Mouse (Mus musculus) MEL (cell line): Measurements from ENCODE around the gene Inmt. TPM values are rescaled to one million over a fixed set of nuclear protein-coding genes. Genes with fewer than 3 reads are reported as not detected.

Experiments used
- DNase-seq: peaks from one replicate; pipeline ENCODE4 v3.0.0; 2011; ENCODE audit warnings: low read depth, low spot score
- H3K27ac ChIP-seq: 2 replicates; pipeline ENCODE4 v1.5.1; 2012; ENCODE audit warnings: low read depth, mild to moderate bottlenecking, control low read depth, low read length, moderate library complexity; ENCODE audit not compliant: control insufficient read depth
- H3K27me3 ChIP-seq, 2 experiments: fragments of 150-350 bp in 1 of 2; sonication (generic) in 1 of 2; 2 replicates each; pipeline ENCODE4 v1.6.1; 2012; ENCODE audit warnings: low read length in 2 of 2, mild to moderate bottlenecking in 2 of 2, improper control_type of control experiment in 1 of 2, moderate library complexity in 1 of 2; ENCODE audit not compliant: insufficient read depth in 2 of 2, control insufficient read depth in 1 of 2
- H3K36me3 ChIP-seq, 2 experiments: 2 replicates each; pipeline ENCODE4 v1.6.1; 2012 to 2014; ENCODE audit warnings: low read length in 2 of 2, improper control_type of control experiment in 1 of 2, inconsistent platforms in 1 of 2, mild to moderate bottlenecking in 1 of 2; ENCODE audit not compliant: insufficient read depth in 2 of 2, control insufficient read depth in 1 of 2
- H3K4me1 ChIP-seq, 2 experiments: fragments of 150-350 bp in 1 of 2; sonication (generic) in 1 of 2; 2 replicates each; pipeline ENCODE4 v1.6.1; 2012; ENCODE audit warnings: low read length in 2 of 2, improper control_type of control experiment in 1 of 2, mild to moderate bottlenecking in 1 of 2; ENCODE audit not compliant: insufficient read depth in 2 of 2, control insufficient read depth in 1 of 2
- H3K4me3 ChIP-seq, 2 experiments: fragments of 150-350 bp in 1 of 2; sonication (generic) in 1 of 2; 2 replicates each; pipeline ENCODE4 v1.5.1; 2012; ENCODE audit warnings: low read depth in 2 of 2, low read length in 2 of 2, mild to moderate bottlenecking in 2 of 2, moderate library complexity in 2 of 2, control low read depth in 1 of 2, improper control_type of control experiment in 1 of 2; ENCODE audit not compliant: control insufficient read depth in 1 of 2, insufficient read depth in 1 of 2
- H3K79me2 ChIP-seq: 2 replicates; pipeline ENCODE4 v1.6.1; 2012; ENCODE audit warnings: mild to moderate bottlenecking, low read length, moderate library complexity; ENCODE audit not compliant: control insufficient read depth, poor library complexity, insufficient read depth
- H3K9ac ChIP-seq: 2 replicates; pipeline ENCODE4 v1.6.1; 2012; ENCODE audit warnings: low read depth, mild to moderate bottlenecking, control low read depth, low read length, moderate library complexity; ENCODE audit not compliant: control insufficient read depth, poor library complexity, severe bottlenecking
- H3K9me3 ChIP-seq: fragments of 150-350 bp; sonication (generic); replicated peaks from 2 replicates; pipeline ENCODE4 v1.6.1; 2012; ENCODE audit warnings: mild to moderate bottlenecking, low read length, improper control_type of control experiment, moderate library complexity; ENCODE audit not compliant: insufficient read depth
- CHD2 ChIP-seq: IDR thresholded peaks from 2 replicates; pipeline ENCODE4 v1.6.1; 2011; ENCODE audit warnings: low read length, improper control_type of control experiment
- EP300 ChIP-seq, 2 experiments: IDR thresholded peaks; 2 replicates each; pipeline ENCODE4 v1.6.1; 2011; ENCODE audit warnings: improper control_type of control experiment in 2 of 2, low read length in 2 of 2, low read depth in 1 of 2, mild to moderate bottlenecking in 1 of 2
- HCFC1 ChIP-seq: IDR thresholded peaks from 2 replicates; pipeline ENCODE4 v1.6.1; 2012; ENCODE audit warnings: low read depth, mild to moderate bottlenecking, inconsistent platforms, low read length, improper control_type of control experiment, moderate library complexity
- MAX ChIP-seq: IDR thresholded peaks from 2 replicates; pipeline ENCODE4 v1.6.1; 2011; ENCODE audit warnings: low read length, improper control_type of control experiment
- MEF2A ChIP-seq: IDR thresholded peaks from 2 replicates; pipeline ENCODE4 v1.6.1; 2014; ENCODE audit warnings: low read depth, mild to moderate bottlenecking, inconsistent platforms, low read length, improper control_type of control experiment; ENCODE audit not compliant: poor library complexity, insufficient replicate concordance, severe bottlenecking; ENCODE audit errors: extremely low read depth
- MXI1 ChIP-seq: IDR thresholded peaks from 2 replicates; pipeline ENCODE4 v1.6.1; 2011; ENCODE audit warnings: mild to moderate bottlenecking, low read depth, low read length, improper control_type of control experiment
- MYB ChIP-seq: IDR thresholded peaks from 2 replicates; pipeline ENCODE4 v1.6.1; 2011; ENCODE audit warnings: mild to moderate bottlenecking, low read depth, low read length, improper control_type of control experiment
- NRF1 ChIP-seq: IDR thresholded peaks from 2 replicates; pipeline ENCODE4 v1.6.1; 2014; ENCODE audit warnings: low read depth, mild to moderate bottlenecking, inconsistent platforms, low read length, improper control_type of control experiment, moderate library complexity; ENCODE audit not compliant: poor library complexity, insufficient read depth, severe bottlenecking
- POLR2AphosphoS2 ChIP-seq: IDR thresholded peaks from 2 replicates; pipeline ENCODE4 v1.6.1; 2011; ENCODE audit warnings: low read length, improper control_type of control experiment
- RCOR1 ChIP-seq: IDR thresholded peaks from 2 replicates; pipeline ENCODE4 v1.6.1; 2012; ENCODE audit warnings: low read depth, mild to moderate bottlenecking, inconsistent platforms, low read length, improper control_type of control experiment
- SIN3A ChIP-seq: IDR thresholded peaks from 2 replicates; pipeline ENCODE4 v1.6.1; 2012; ENCODE audit warnings: low read length, improper control_type of control experiment, inconsistent platforms
- TAL1 ChIP-seq: IDR thresholded peaks from 2 replicates; pipeline ENCODE4 v1.6.1; 2012; ENCODE audit warnings: mild to moderate bottlenecking, inconsistent platforms, low read length, moderate library complexity, mixed read lengths
- TBP ChIP-seq: IDR thresholded peaks from 2 replicates; pipeline ENCODE4 v1.8.0; 2011; ENCODE audit warnings: low read depth, low read length, improper control_type of control experiment
- TCF12 ChIP-seq: IDR thresholded peaks from 2 replicates; pipeline ENCODE4 v1.6.1; 2014; ENCODE audit warnings: low read depth, mild to moderate bottlenecking, inconsistent platforms, low read length, improper control_type of control experiment, moderate library complexity
- UBTF ChIP-seq: IDR thresholded peaks from 2 replicates; pipeline ENCODE4 v1.6.1; 2012; ENCODE audit warnings: low read depth, mild to moderate bottlenecking, inconsistent platforms, low read length, improper control_type of control experiment, moderate library complexity, borderline replicate concordance; ENCODE audit not compliant: insufficient read depth
- USF1 ChIP-seq: IDR thresholded peaks from 2 replicates; pipeline ENCODE4 v1.6.1; 2014; ENCODE audit warnings: low read depth, mild to moderate bottlenecking, inconsistent platforms, low read length, improper control_type of control experiment, moderate library complexity
- ZC3H11A ChIP-seq: IDR thresholded peaks from 2 replicates; pipeline ENCODE4 v1.6.1; 2012; ENCODE audit warnings: low read depth, mild to moderate bottlenecking, inconsistent platforms, low read length, improper control_type of control experiment
- ZMIZ1 ChIP-seq: IDR thresholded peaks from 2 replicates; pipeline ENCODE4 v1.6.1; 2012; ENCODE audit warnings: low read depth, mild to moderate bottlenecking, inconsistent platforms, low read length, improper control_type of control experiment, moderate library complexity
- ZNF384 ChIP-seq: IDR thresholded peaks from 2 replicates; pipeline ENCODE4 v1.6.1; 2012; ENCODE audit warnings: low read depth, mild to moderate bottlenecking, inconsistent platforms, low read length, improper control_type of control experiment
- polyA plus RNA-seq, 2 experiments: library from polyadenylated mRNA; stranded (reverse) in 1 of 2; unstranded in 1 of 2; fragments of >175 nt in 1 of 2; fragments of >200 nt in 1 of 2; gene quantifications; 2 replicates each; pipeline versions ENCODE4 v1.2.1 to v1.2.4; 2012; ENCODE audit warnings: low replicate concordance in 2 of 2, low read depth in 1 of 2; ENCODE audit not compliant: insufficient read length in 2 of 2, insufficient read depth in 1 of 2, missing spikeins in 1 of 2
- total RNA-seq: library from RNA; depleted of rRNA; stranded (reverse); fragments of 300-350 nt; gene quantifications from 2 replicates; pipeline ENCODE4 v1.2.3, GENCODE M21; 2012

Inmt gene
- total and polyA plus RNA-seq, 3 experiments, result 0.11 to 0.42 TPM; not detected in 1

GRCm38 (mm10) chr6:55131301-55131700, 43.5 kb downstream of the Inmt start:
- H3K27me3 ChIP-seq, result no peaks in the 10 kb centered on the region
- no peaks in the 10 kb centered on the region for H3K36me3 ChIP-seq
- DNase-seq, result no peak

DNA sequence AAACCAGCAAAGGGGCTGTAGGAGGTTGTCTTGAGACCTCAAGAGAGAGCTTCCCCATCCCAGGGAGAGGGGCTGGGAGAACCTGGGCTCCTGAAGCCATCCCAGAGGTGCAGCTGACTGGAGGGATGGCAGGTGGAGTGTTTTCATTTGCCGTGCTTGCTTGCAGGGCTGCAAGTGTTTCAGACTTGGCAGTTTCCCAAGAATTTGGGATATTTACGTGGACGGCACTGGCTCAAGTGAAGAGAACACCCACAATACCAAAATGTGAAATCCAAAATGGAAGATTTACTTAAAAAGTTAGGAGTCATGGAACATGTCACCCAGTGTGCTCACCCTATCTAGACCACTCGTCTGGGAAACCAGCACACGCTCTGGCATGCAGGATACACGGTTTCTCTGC, 44.2 kb downstream of the Inmt start:
- Histone ChIP-seq H3K4me1 (no peaks in the 10 kb centered on the region), H3K27ac (no peak overlapping the region), H3K79me2 (no peaks in the 10 kb centered on the region), H3K36me3 (no peaks in the 10 kb centered on the region), H3K27me3 (no peaks in the 10 kb centered on the region), H3K9ac (no peak overlapping the region), H3K9me3 (no peaks in the 10 kb centered on the region), H3K4me3 (no peak overlapping the region)
- no peak for TF ChIP-seq TBP
- TF ChIP-seq POLR2AphosphoS2, result no peak
- no peak for TF ChIP-seq UBTF
- no peak for TF ChIP-seq HCFC1
- no peak for TF ChIP-seq ZMIZ1
- TF ChIP-seq ZNF384, result no peak
- no peak for TF ChIP-seq MEF2A
- TF ChIP-seq CHD2, result no peak
- no peak for TF ChIP-seq USF1
- TF ChIP-seq NRF1, result no peak
- no peak for TF ChIP-seq SIN3A
- TF ChIP-seq ZC3H11A, result no peak
- no peak for TF ChIP-seq TAL1
- no peak for TF ChIP-seq RCOR1
- TF ChIP-seq TCF12, result no peak
- TF ChIP-seq MYB, result no peak
- DNase-seq, result no peak

More at GRCm38 (mm10) chr6:55131301-55131700, 43.5 kb downstream of the Inmt start:
- Histone ChIP-seq H3K4me1 (no peaks in the 10 kb centered on the region), H3K79me2 (no peaks in the 10 kb centered on the region), H3K9me3 (no peaks in the 10 kb centered on the region), H3K4me3 (no peak overlapping the region)
- no peak for TF ChIP-seq EP300 (IDR thresholded peaks at IDR 0.05; ENCODE audit: low read depth in 1 of 2, low read length in 2 of 2)
- TF ChIP-seq MAX, result no peak
- TF ChIP-seq ZC3H11A, result no peak
- no peak for TF ChIP-seq NRF1
- TF ChIP-seq HCFC1, result no peak
- no peak for TF ChIP-seq MXI1
- TF ChIP-seq, all 39 proteins: peak for 0
- H3K27ac ChIP-seq, result no peak overlapping the region
- H3K9ac ChIP-seq, result no peak overlapping the region
